Mouse (Mus musculus) midbrain, postnatal 0 days (tissue): ENCODE results near the gene Tenm4. TPM values are rescaled to one million over a fixed set of nuclear protein-coding genes. Genes with fewer than 3 reads are reported as not detected.

Experiments used
- ATAC-seq: fragments of 200-750 bp; cut with Nextera tagmentation; 2 replicates; pipeline ENCODE4 v1.8.0; 2017; ENCODE audit warnings: moderate number of reproducible peaks, mild to moderate bottlenecking, moderate TSS enrichment, moderate library complexity; ENCODE audit not compliant: low FRiP score
- DNase-seq: peaks from one replicate; pipeline ENCODE4 v3.0.0-alpha.2; 2015; ENCODE audit warnings: low spot score
- H3K27ac ChIP-seq: fragments of 300-500 bp; sonication (generic); 2 replicates; pipeline ENCODE4 v1.5.1; 2014; ENCODE audit warnings: low read depth, mild to moderate bottlenecking, low read length, mixed read lengths
- H3K27me3 ChIP-seq: fragments of 300-500 bp; sonication (generic); 2 replicates; pipeline ENCODE4 v1.6.1; 2014; ENCODE audit warnings: low read length, control low read depth, mixed read lengths; ENCODE audit not compliant: insufficient read depth
- H3K36me3 ChIP-seq: fragments of 300-500 bp; sonication (generic); 2 replicates; pipeline ENCODE4 v1.6.1; 2014; ENCODE audit warnings: low read length, control low read depth, mixed read lengths; ENCODE audit not compliant: insufficient read depth
- H3K4me1 ChIP-seq: fragments of 300-500 bp; sonication (generic); 2 replicates; pipeline ENCODE4 v1.6.1; 2014; ENCODE audit warnings: mild to moderate bottlenecking, control low read depth, antibody characterized with exemption, low read length, mixed read lengths; ENCODE audit not compliant: insufficient read depth
- H3K4me2 ChIP-seq: fragments of 300-500 bp; sonication (generic); 2 replicates; pipeline ENCODE4 v1.6.1; 2014; ENCODE audit warnings: low read depth, mild to moderate bottlenecking, low read length, mixed read lengths; ENCODE audit not compliant: poor library complexity, severe bottlenecking
- H3K4me3 ChIP-seq: fragments of 300-500 bp; sonication (generic); 2 replicates; pipeline ENCODE4 v1.5.1; 2014; ENCODE audit warnings: low read depth, mild to moderate bottlenecking, low read length, moderate library complexity
- H3K9ac ChIP-seq: fragments of 300-500 bp; sonication (generic); replicated peaks from 2 replicates; pipeline ENCODE4 v1.6.1; 2014; ENCODE audit warnings: mild to moderate bottlenecking, low read length, moderate library complexity, mixed read lengths; ENCODE audit not compliant: poor library complexity, severe bottlenecking
- H3K9me3 ChIP-seq: fragments of 300-500 bp; sonication (generic); 2 replicates; pipeline ENCODE4 v1.6.1; 2016; ENCODE audit warnings: low read length, control low read depth
- CTCF ChIP-seq: IDR thresholded peaks from 2 replicates; pipeline ENCODE4 v1.5.1; 2016; ENCODE audit warnings: antibody characterized with exemption, mild to moderate bottlenecking
- WGBS: fragments of 180-500 bp; shearing (Covaris S2); extraction: QIAGEN DNeasy Blood & Tissue Kit; methylation state at CpG from one replicate; pipeline ENCODE4 v1.1.7; 2014; 5-methylcytosine and 5-hydroxymethylcytosine counted together
- polyA plus RNA-seq: library from polyadenylated mRNA; unstranded; fragments of >200 nt; fragmentation: Nextera tagmentation; extraction: Ambion mirVana; gene quantifications from 2 replicates; pipeline ENCODE4 v1.2.1, GENCODE M21; 2015
- total RNA-seq: library from RNA; depleted of rRNA; stranded (reverse); fragments of >200 nt; gene quantifications from 2 replicates; pipeline ENCODE4 v1.2.3, GENCODE M21; 2014

The Tenm4 gene
- total and polyA plus RNA-seq, 2 experiments from 2014 or later, result 35.9 to 56.0 TPM

DNA sequence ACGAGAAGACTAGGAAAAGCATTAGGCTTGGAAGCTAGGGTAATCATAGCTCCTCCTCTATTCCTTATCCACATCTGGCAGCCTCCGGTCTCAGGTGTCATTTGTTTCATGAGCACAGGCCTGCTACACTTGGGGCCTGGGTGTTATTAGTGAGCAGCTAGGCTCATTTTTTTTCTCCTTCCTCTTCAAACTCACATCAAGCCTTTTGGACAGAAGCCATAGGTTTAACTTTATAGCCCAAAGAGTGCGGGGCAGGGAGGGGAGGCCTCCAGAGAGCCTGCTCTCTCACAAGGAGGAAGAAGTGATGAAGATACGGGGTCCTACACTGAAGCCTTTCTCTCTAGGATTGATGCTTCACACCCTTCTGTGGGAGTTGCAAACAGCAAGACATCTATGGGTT, 538.8 kb downstream of the Tenm4 start:
- no peaks in the 10 kb centered on the region for H3K4me1 ChIP-seq
- no peak overlapping the region for H3K4me2 ChIP-seq
- no peak overlapping the region for H3K9ac ChIP-seq
- DNase-seq, result no peak
- H3K27me3 ChIP-seq, result no peaks in the 10 kb centered on the region
- no peak overlapping the region for H3K27ac ChIP-seq
- ATAC-seq, result no peak
- WGBS, result 93% methylated on average over 4 of the region's 4 CpGs
- TF ChIP-seq CTCF, result no peak
- H3K4me3 ChIP-seq, result no peak overlapping the region
- H3K9me3 ChIP-seq, result no peaks in the 10 kb centered on the region
- H3K36me3 ChIP-seq, result peaks cover 4% of the 10 kb centered on the region; the same call in 1 of the 2 replicates

DNA sequence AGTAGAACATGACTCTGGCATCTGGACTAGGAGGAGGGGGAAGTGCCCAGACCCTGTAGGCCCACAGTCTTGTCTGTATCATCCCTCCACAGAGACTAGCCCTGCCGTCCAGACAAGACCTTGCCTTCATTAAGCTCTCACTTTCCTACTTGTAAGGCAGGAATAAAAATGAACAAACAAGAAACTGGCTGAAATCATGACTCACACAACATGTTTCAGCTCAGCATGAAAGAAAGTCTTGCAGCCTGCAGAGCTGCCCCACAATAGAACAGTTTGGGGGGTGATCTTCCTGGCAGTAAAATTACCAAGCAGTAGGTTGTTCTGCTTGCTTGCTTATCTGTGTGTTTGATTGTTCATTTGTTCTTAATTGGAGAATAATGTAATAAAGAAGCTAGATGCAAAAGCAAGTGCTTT, 539.6 kb downstream of the Tenm4 start:
- WGBS, result 67% methylated on average over 1 of the region's 1 CpGs
- no peak overlapping the region for H3K4me2 ChIP-seq

GRCm38 (mm10) chr7:96712876-96713275, 541.8 kb downstream of the Tenm4 start:
- Histone ChIP-seq H3K9me3 (no peaks in the 10 kb centered on the region), H3K27ac (no peak overlapping the region), H3K36me3 (peaks cover 4% of the 10 kb centered on the region; the same call in 1 of the 2 replicates), H3K9ac (no peak overlapping the region), H3K27me3 (peaks cover 3% of the 10 kb centered on the region; the same call in 1 of the 2 replicates), H3K4me3 (no peak overlapping the region), H3K4me2 (no peak overlapping the region), H3K4me1 (no peaks in the 10 kb centered on the region)
- no peak for TF ChIP-seq CTCF
- DNase-seq (no peak), ATAC-seq (no peak)

More for the DNA sequence above, 539.6 kb downstream of the Tenm4 start:
- no peak overlapping the region for H3K4me3 ChIP-seq
- no peak overlapping the region for H3K9ac ChIP-seq
- H3K9me3 ChIP-seq, result no peaks in the 10 kb centered on the region
- ATAC-seq, result no peak
- H3K27ac ChIP-seq, result no peak overlapping the region
- H3K4me1 ChIP-seq, result no peaks in the 10 kb centered on the region
- peaks cover 1% of the 10 kb centered on the region; the same call in 1 of the 2 replicates for H3K27me3 ChIP-seq
- no peak for TF ChIP-seq CTCF
- H3K36me3 ChIP-seq, result peaks cover 4% of the 10 kb centered on the region; the same call in 1 of the 2 replicates
- no peak for DNase-seq

- no peak for DNase-seq
- no peak for TF ChIP-seq CTCF
- H3K9me3 ChIP-seq, result no peaks in the 10 kb centered on the region
- peaks cover 8% of the 10 kb centered on the region for H3K4me1 ChIP-seq
- H3K4me3 ChIP-seq, result no peak overlapping the region
- H3K9ac ChIP-seq, result no peak overlapping the region
- H3K36me3 ChIP-seq, result no peaks in the 10 kb centered on the region
- no peak overlapping the region for H3K4me2 ChIP-seq
- H3K27me3 ChIP-seq, result peaks cover 3% of the 10 kb centered on the region; the same call in 1 of the 2 replicates
- no peak overlapping the region for H3K27ac ChIP-seq
- 91% methylated on average over 4 of the region's 4 CpGs for WGBS
- no peak for ATAC-seq
These were observed 545.9 kb downstream of the Tenm4 start for GRCm38 (mm10) chr7:96716911-96717310.

- ATAC-seq (peak; percentile 75; the same call in 1 of the 2 replicates), DNase-seq (peak; percentile 77)
- Histone ChIP-seq H3K9me3 (no peaks in the 10 kb centered on the region), H3K27me3 (peaks cover 3% of the 10 kb centered on the region; the same call in 1 of the 2 replicates), H3K4me1 (peaks cover 8% of the 10 kb centered on the region), H3K36me3 (no peaks in the 10 kb centered on the region), H3K27ac (peak overlapping the region; percentile 38; the same call in 1 of the 2 replicates), H3K9ac (peak overlapping the region; percentile 33; the same call in 1 of the 2 replicates), H3K4me3 (no peak overlapping the region), H3K4me2 (no peak overlapping the region)
- TF ChIP-seq CTCF, result no peak
- WGBS, result 18% methylated on average over 14 of the region's 14 CpGs
These were observed 547.4 kb downstream of the Tenm4 start for GRCm38 (mm10) chr7:96718201-96719155.

- Histone ChIP-seq H3K4me2 (no peak overlapping the region), H3K9ac (no peak overlapping the region), H3K4me1 (peaks cover 8% of the 10 kb centered on the region), H3K27me3 (peaks cover 3% of the 10 kb centered on the region; the same call in 1 of the 2 replicates), H3K36me3 (no peaks in the 10 kb centered on the region), H3K4me3 (no peak overlapping the region), H3K27ac (no peak overlapping the region), H3K9me3 (no peaks in the 10 kb centered on the region)
- 63% methylated on average over 1 of the region's 1 CpGs for WGBS
- DNase-seq (no peak), ATAC-seq (no peak)
- no peak for TF ChIP-seq CTCF
These were observed 548.9 kb downstream of the Tenm4 start for GRCm38 (mm10) chr7:96719926-96720325.
